Mouse (Mus musculus) embryonic facial prominence, embryonic 13.5 days (tissue): ENCODE measurements around the gene Dgkq. TPM values are rescaled to one million over a fixed set of nuclear protein-coding genes. Genes with fewer than 3 reads are reported as not detected.
"Not testable (repeated sequence)": the region's sequence is repeated elsewhere in the genome, so short reads cannot be mapped to it uniquely, and the experiment has no call there.

ENCODE experiments used
- ATAC-seq: fragments of 200-750 bp; cut with Nextera tagmentation; 2 replicates; pipeline ENCODE4 v1.8.0; 2017; ENCODE audit warnings: low read depth; ENCODE audit not compliant: insufficient number of reproducible peaks, insufficient read depth, low FRiP score, low TSS enrichment
- H3K27ac ChIP-seq: fragments of 300-500 bp; sonication (generic); 2 replicates; pipeline ENCODE4 v1.5.1; 2015; ENCODE audit warnings: moderate library complexity, mild to moderate bottlenecking, inconsistent platforms
- H3K27me3 ChIP-seq: fragments of 300-500 bp; sonication (generic); 2 replicates; pipeline ENCODE4 v1.6.1; 2015; ENCODE audit warnings: mild to moderate bottlenecking, inconsistent platforms
- H3K36me3 ChIP-seq: fragments of 300-500 bp; sonication (generic); 2 replicates; pipeline ENCODE4 v1.6.1; 2015; ENCODE audit warnings: mild to moderate bottlenecking, inconsistent platforms
- H3K4me1 ChIP-seq: fragments of 300-500 bp; sonication (generic); 2 replicates; pipeline ENCODE4 v1.6.1; 2015; ENCODE audit warnings: inconsistent platforms
- H3K4me2 ChIP-seq: fragments of 300-500 bp; sonication (generic); 2 replicates; pipeline ENCODE4 v1.6.1; 2015; ENCODE audit warnings: moderate library complexity, mild to moderate bottlenecking, inconsistent platforms
- H3K4me3 ChIP-seq: fragments of 300-500 bp; sonication (generic); 2 replicates; pipeline ENCODE4 v1.5.1; 2015; ENCODE audit warnings: mild to moderate bottlenecking, inconsistent platforms
- H3K9ac ChIP-seq: fragments of 300-500 bp; sonication (generic); 2 replicates; pipeline ENCODE4 v1.6.1; 2015; ENCODE audit warnings: mild to moderate bottlenecking, inconsistent platforms
- H3K9me3 ChIP-seq: fragments of 300-500 bp; sonication (generic); 2 replicates; pipeline ENCODE4 v1.6.1; 2016; ENCODE audit warnings: inconsistent platforms
- WGBS: fragments of 180-500 bp; shearing (Covaris S2); methylation state at CpG from one replicate; pipeline ENCODE4 v1.1.7; 2015; ENCODE audit warnings: mixed read lengths; 5-methylcytosine and 5-hydroxymethylcytosine counted together
- polyA plus RNA-seq: library from polyadenylated mRNA; unstranded; fragments of >200 nt; fragmentation: Nextera tagmentation; extraction: Ambion mirVana; gene quantifications from 2 replicates; pipeline ENCODE4 v1.2.1, GENCODE M21; 2015

Dgkq gene
- polyA plus RNA-seq, 1 experiment from 2014 or later, result 18.8 TPM

DNA sequence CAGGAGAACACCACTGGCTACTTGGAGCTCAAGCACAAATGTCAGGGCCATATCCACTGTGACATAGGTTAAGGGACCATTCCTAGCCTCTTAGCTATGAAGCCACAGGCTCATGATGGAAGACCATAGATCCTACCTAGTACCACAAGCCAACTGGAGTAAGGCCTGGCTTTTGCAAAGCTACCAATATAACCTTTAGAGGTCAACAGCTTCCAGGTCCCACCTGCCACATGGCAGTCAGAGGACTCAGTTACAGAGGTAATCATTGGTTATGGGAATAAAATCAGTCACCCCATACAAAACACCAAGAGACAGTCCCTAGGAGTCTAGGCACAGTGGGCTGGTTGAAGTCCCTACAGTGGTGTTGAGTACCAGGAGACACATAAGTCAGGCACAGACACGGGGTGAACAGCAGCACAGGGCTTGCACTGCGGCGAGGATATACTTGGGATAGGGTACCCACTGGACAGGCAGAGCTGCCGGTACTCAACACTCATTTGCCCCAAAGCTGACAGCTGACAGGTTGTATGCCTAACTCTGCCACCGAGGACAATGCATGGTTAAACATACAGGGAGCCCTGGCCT, 18.2 kb downstream of the Dgkq start:
- ATAC-seq, result no peak
- Histone ChIP-seq H3K27me3 (no peaks in the 10 kb centered on the region), H3K4me1 (no peaks in the 10 kb centered on the region), H3K9me3 (no peaks in the 10 kb centered on the region), H3K4me3 (no peak overlapping the region), H3K9ac (no peak overlapping the region), H3K36me3 (peaks cover 97% of the 10 kb centered on the region), H3K4me2 (no peak overlapping the region), H3K27ac (no peak overlapping the region)
- 84% methylated on average over 5 of the region's 5 CpGs for WGBS

DNA sequence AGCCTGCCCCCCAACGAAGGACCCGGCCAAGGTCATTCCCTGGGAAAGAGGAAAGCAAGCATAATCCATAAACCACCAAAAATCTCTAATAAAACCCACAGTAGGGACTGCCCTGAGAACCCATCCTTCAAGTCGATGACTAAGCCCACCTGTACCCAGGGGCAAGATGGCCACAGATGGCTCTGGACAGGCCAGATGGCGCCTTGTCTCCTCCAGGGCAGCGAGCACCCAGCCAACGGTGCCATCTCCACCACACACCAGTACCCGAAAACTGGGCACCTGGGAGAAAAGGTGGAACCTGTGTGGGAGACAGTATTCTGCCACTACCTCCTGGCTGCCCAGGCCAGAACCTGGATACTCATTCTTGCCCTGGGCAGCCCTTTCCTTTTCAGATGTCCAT, 19.1 kb downstream of the Dgkq start:
- no peaks in the 10 kb centered on the region for H3K4me1 ChIP-seq
- H3K4me2 ChIP-seq, result no peak overlapping the region
- ATAC-seq, result no peak
- no peak overlapping the region for H3K4me3 ChIP-seq
- H3K9ac ChIP-seq, result no peak overlapping the region
- H3K27me3 ChIP-seq, result no peaks in the 10 kb centered on the region
- H3K9me3 ChIP-seq, result no peaks in the 10 kb centered on the region
- peaks cover 97% of the 10 kb centered on the region for H3K36me3 ChIP-seq
- no peak overlapping the region for H3K27ac ChIP-seq
- 88% methylated on average over 7 of the region's 7 CpGs for WGBS

DNA sequence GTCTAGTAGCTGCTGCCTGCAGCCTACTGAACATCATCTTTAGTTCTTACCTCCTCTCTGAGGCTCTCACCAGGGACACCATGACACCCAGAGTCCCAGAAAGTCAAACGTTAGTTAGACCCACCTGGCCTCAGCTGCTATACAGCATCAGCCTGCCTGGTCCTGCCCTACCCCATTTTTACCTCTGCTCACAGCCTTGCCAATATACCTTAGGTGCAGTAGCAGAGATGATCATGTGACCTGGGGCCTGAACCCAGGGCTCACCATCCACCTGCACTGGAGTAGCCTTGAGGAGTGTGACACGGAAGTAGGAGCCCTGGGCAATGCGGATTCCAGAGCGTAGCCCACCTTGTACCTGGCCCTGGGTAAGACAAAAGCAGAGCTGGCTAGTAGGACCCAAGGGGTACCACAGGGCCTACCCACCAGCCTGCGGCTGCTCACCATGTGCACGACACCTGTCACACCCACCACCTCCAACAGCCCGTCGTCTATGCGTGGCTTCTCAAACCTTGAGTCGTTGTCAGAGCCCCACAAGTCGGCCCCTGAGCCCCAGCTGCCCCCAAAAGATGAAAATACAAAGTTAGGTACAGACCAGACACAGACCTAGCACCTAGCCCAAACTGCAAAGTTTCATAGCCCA, 20.4 kb downstream of the Dgkq start:
- Histone ChIP-seq H3K9me3 (no peaks in the 10 kb centered on the region), H3K4me3 (no peak overlapping the region), H3K4me2 (no peak overlapping the region), H3K4me1 (no peaks in the 10 kb centered on the region), H3K27ac (no peak overlapping the region), H3K36me3 (peaks cover 94% of the 10 kb centered on the region), H3K9ac (no peak overlapping the region), H3K27me3 (no peaks in the 10 kb centered on the region)
- WGBS, result 89% methylated on average over 11 of the region's 11 CpGs
- no peak for ATAC-seq

DNA sequence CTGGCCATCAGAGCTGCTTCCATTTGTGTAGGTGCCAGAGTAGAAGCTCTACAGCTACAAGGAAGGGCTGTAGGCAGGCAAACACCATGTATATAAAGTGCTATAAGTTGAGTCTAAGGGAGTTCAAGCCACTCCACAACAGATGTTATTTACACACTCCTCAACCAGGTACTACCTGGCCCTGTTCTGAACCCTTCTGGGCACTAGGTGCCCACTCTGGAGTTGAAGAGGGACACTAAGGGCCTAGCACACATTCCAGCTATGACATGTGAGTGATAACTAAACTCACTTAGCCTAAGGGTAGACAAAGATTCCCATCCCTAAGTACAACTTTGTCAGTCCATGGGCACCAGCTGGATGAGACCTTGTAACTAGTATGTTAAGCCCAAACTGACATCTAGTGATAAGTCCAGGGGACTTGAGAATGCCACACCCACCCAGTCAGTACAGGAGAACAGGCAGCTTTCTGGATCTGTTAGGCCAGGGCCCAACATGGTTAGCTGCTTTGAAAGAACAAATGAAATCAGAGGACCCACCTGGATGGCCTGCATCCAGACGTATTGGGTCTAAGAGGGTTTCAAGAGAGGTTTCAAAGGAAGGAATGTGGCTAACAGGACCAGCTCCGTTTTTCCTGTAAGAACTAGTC, 21.5 kb downstream of the Dgkq start:
- H3K4me1 ChIP-seq, result no peaks in the 10 kb centered on the region
- 83% methylated on average over 2 of the region's 2 CpGs for WGBS
- H3K4me2 ChIP-seq, result no peak overlapping the region
- no peak overlapping the region for H3K9ac ChIP-seq
- no peaks in the 10 kb centered on the region for H3K9me3 ChIP-seq
- no peak overlapping the region for H3K27ac ChIP-seq
- H3K36me3 ChIP-seq, result peaks cover 92% of the 10 kb centered on the region
- ATAC-seq, result no peak
- H3K4me3 ChIP-seq, result no peak overlapping the region
- H3K27me3 ChIP-seq, result no peaks in the 10 kb centered on the region

DNA sequence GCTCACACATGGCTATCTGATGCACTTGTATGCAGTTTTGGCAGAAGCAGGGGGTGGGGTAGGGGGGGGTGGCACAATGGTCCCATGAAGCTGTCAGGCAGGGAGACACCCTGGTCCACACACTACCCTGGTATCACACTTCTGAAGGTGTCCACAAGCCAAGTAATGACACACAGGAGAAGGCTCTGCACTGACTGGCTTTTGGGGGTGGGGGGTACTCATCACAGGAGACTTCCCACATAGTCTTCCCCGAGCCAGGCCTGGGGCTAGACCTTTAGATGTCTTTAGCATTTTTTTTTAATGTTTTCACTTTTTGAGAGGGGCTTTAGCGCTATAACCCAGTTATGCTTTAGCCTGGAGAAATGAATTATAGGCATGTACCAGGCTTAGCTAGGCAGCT, 22.2 kb downstream of the Dgkq start:
- H3K4me3 ChIP-seq, result no peak overlapping the region
- H3K9ac ChIP-seq, result no peak overlapping the region
- H3K36me3 ChIP-seq, result peaks cover 92% of the 10 kb centered on the region
- no peaks in the 10 kb centered on the region for H3K9me3 ChIP-seq
- no peaks in the 10 kb centered on the region for H3K27me3 ChIP-seq
- 84% methylated on average over 2 of the region's 2 CpGs for WGBS
- H3K27ac ChIP-seq, result no peak overlapping the region
- H3K4me2 ChIP-seq, result no peak overlapping the region
- no peak for ATAC-seq
- no peaks in the 10 kb centered on the region for H3K4me1 ChIP-seq

DNA sequence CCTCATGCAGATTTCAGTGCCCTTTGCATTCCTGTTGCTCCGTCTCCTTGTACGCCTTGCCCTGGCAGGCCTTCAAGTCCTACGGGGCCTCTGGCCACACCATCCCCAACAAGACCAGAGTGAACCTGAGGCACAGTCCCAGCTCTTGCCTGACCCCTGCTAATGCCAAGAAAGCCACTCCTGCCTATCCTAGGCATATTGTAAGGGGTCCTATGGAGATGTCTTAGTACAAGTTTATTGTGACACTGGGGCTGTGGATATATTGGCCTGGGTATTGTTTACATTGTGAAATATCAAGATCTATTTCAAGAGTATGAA, 23.2 kb downstream of the Dgkq start:
- H3K9me3 ChIP-seq, result no peaks in the 10 kb centered on the region
- H3K9ac ChIP-seq, result no peak overlapping the region
- H3K27ac ChIP-seq, result no peak overlapping the region
- 89% methylated on average over 3 of the region's 3 CpGs for WGBS
- no peak overlapping the region for H3K4me3 ChIP-seq
- H3K4me1 ChIP-seq, result no peaks in the 10 kb centered on the region
- no peak overlapping the region for H3K4me2 ChIP-seq
- no peak for ATAC-seq
- H3K36me3 ChIP-seq, result peaks cover 87% of the 10 kb centered on the region
- H3K27me3 ChIP-seq, result no peaks in the 10 kb centered on the region

DNA sequence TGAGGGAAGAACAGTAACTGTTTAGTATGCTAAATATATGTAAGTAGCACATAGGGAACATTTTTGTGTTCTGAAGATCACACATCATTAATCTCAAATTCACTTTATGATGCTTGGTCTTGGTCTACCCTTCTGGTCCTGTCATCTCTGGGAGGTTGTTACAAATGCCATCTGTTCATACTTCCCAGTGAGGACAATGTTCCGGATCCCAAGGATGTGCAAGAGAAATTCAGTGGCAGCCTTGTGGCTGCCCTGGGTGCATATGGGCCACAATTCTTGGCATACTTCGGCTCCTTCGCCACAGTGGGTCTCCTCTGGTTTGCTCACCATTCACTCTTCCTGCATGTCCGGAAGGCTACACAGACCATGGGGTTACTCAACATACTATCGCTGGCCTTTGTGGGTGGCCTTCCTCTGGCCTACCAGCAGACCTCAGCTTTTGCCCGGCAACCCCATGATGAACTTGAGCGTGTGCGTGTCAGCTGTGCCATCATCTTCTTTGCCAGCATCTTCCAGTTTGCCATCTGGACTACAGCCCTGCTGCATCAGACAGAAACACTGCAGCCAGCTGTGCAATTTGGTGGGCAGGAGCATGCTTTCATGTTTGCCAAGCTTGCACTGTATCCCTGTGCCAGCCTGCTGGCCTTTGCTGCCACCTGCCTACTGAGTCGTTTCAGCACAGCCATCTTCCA, 23.7 kb downstream of the Dgkq start:
- Histone ChIP-seq H3K9me3 (no peaks in the 10 kb centered on the region), H3K27me3 (no peaks in the 10 kb centered on the region), H3K9ac (no peak overlapping the region), H3K4me1 (no peaks in the 10 kb centered on the region), H3K4me3 (no peak overlapping the region), H3K36me3 (peaks cover 82% of the 10 kb centered on the region), H3K4me2 (no peak overlapping the region), H3K27ac (no peak overlapping the region)
- WGBS, result 86% methylated on average over 9 of the region's 9 CpGs
- ATAC-seq, result no peak

DNA sequence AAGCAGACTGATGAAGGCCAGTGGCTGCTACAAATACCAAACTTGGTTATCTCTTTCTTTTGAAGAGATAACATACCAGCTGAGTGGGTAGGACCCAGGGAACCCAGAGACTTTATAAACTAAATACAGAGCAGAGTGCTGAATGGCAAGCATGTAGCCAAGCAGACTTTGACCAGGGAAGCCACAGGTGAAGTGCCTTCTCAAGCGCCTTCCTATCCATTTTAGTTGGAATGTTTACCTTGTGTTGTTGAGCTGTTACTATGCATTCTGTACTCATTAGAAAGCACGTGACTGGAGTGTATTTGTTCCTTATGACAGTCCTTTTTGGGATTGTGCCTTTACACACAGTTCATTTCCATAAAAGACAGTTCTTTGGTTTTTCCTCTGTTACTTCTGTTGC, 25.8 kb downstream of the Dgkq start:
- Histone ChIP-seq H3K9me3 (no peaks in the 10 kb centered on the region), H3K9ac (no peak overlapping the region), H3K4me1 (no peaks in the 10 kb centered on the region; the same call in 1 of the 2 replicates), H3K36me3 (peaks cover 61% of the 10 kb centered on the region), H3K27me3 (no peaks in the 10 kb centered on the region), H3K4me2 (no peak overlapping the region), H3K27ac (no peak overlapping the region), H3K4me3 (no peak overlapping the region)
- ATAC-seq, result no peak
- WGBS, result 76% methylated on average over 2 of the region's 2 CpGs

DNA sequence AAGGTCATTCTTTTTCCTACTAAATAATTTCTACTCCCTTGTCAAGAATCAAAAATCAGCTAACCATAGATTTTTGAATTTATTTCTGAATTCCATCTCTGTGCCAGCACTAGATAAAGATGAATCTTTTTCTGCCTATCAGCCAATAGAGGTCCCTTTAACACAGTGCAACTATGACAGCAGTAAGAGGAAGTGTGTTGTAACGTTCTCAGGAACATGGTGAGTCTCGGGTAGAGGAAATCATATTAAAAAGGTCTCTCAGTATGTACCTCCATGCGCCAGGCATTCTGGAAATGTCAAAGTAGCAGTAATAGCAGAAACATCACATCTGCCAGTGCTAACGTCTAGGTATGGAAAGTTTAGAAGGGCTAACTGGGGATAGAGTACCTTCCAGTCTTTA, 33.3 kb downstream of the Dgkq start:
- Histone ChIP-seq H3K9me3 (no peaks in the 10 kb centered on the region), H3K27me3 (no peaks in the 10 kb centered on the region), H3K27ac (no peak overlapping the region), H3K4me1 (no peaks in the 10 kb centered on the region; the same call in 1 of the 2 replicates), H3K4me3 (no peak overlapping the region), H3K36me3 (peaks cover 8% of the 10 kb centered on the region; the same call in 1 of the 2 replicates), H3K4me2 (no peak overlapping the region), H3K9ac (no peak overlapping the region)
- 66% methylated on average over 4 of the region's 4 CpGs for WGBS
- ATAC-seq, result no peak

DNA sequence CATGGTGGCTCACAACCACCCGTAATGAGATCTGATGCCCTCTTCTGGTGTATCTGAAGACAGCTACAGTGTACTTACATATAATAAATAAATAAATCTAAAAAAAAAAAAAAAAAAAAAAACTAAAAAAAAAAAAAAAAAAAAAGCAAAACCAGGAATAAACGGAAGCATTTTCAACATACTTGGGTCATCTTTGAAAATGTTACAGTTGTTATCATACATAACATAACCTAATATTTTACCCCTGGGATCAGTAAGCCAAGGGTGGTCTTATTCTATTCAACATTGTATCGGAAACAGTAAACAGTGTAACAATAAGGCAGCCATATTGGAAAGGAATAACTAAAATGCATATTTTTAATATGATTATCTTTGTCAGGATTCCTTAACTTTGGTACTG, 35.4 kb downstream of the Dgkq start:
- H3K27ac ChIP-seq, H3K27me3 ChIP-seq, H3K36me3 ChIP-seq, H3K4me3 ChIP-seq, H3K9me3 ChIP-seq, H3K4me1 ChIP-seq, ATAC-seq, H3K9ac ChIP-seq, H3K4me2 ChIP-seq: not testable (repeated sequence)
- 68% methylated on average over 3 of the region's 3 CpGs for WGBS

DNA sequence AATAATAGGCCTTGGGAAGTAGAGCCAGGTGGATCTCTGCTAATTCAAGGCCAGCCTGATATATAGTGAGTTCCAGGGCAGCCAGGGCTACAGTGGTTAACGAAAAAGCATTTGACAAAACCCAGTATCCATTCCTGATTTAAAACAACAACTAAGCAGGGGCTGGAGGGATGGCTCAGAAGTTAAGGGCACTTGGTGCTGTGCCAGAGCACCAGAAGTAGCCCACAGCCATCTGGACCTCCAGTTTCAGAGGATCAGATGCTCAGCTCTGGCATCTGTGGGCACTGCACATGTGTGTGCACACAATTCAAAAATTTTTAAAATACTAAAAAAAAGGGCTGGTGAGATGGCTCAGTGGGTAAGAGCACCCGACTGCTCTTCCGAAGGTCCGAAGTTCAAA, 35.8 kb downstream of the Dgkq start:
- Histone ChIP-seq H3K27me3 (no peaks in the 10 kb centered on the region), H3K9ac (no peak overlapping the region), H3K9me3 (no peaks in the 10 kb centered on the region), H3K4me1 (peaks cover 11% of the 10 kb centered on the region), H3K4me3 (no peak overlapping the region), H3K27ac (no peak overlapping the region), H3K4me2 (no peak overlapping the region), H3K36me3 (peaks cover 8% of the 10 kb centered on the region; the same call in 1 of the 2 replicates)
- 85% methylated on average over 4 of the region's 4 CpGs for WGBS
- ATAC-seq, result no peak
